Comparison of ENCODE assay signal across 7 mouse cellular contexts in genomic region chr17:34144221-34144620, GRCm38 (mm10). TPM values are rescaled to one million over a fixed set of nuclear protein-coding genes. Genes with fewer than 3 reads are reported as not detected.
A peak's percentile ranks its signal among the peaks of the same experiment; 100 is the strongest.
DNase-seq lines count a peak whose midpoint lies in the region; ATAC-seq and TF ChIP-seq lines count a peak whose summit lies in the region.
"Not testable (repeated sequence)": the region's sequence is repeated elsewhere in the genome, so short reads cannot be mapped to it uniquely, and the experiment has no call there.
"Had no signal": no experiment of that assay in that cellular context is flagged by ENCODE, and none has a peak within 500 bp of the region (broad histone marks: within the 10 kb centered on the region; RNA-seq: fewer than 3 reads in every experiment).

No protein-coding gene starts in this region.

- not testable (repeated sequence) for H3K4me2 ChIP-seq in kidney, embryonic 15.5 days

- 0 out of 2 replicates have a peak overlapping the region, but pooled peaks have one; percentile 14 for H3K9ac ChIP-seq in kidney, embryonic 15.5 days

- not testable (repeated sequence) for TF ChIP-seq CTCF in bone marrow, adult 2 months (IDR thresholded peaks at IDR 0.05; ENCODE audit: control insufficient read depth, insufficient read depth, low read length); spleen, adult 2 months (IDR thresholded peaks at IDR 0.05; ENCODE audit: extremely low read depth, insufficient read depth, insufficient read length, insufficient replicate concordance)

- peak; percentile 58 for DNase-seq in A20 (ENCODE audit: low read depth, low spot score)
- peak; percentile 52 to 62 for DNase-seq in B cell, adult 2 months
- DNase-seq in spleen, adult 2 months (ENCODE audit: low read depth in 1 of 2, low spot score in 2 of 2), result not testable (repeated sequence)

- peaks cover 24% of the 10 kb centered on the region for H3K27me3 ChIP-seq in kidney, embryonic 15.5 days
- H3K27me3 ChIP-seq in spleen, adult 2 months (ENCODE audit: control insufficient read depth, insufficient read depth, low read length), result not testable (repeated sequence)

- peaks cover 12% of the 10 kb centered on the region for H3K4me1 ChIP-seq in bone marrow, adult 2 months (ENCODE audit: control insufficient read depth, insufficient read depth, low read length)
- peaks cover 22% of the 10 kb centered on the region for H3K4me1 ChIP-seq in kidney, embryonic 15.5 days
- peaks cover 13% of the 10 kb centered on the region for H3K4me1 ChIP-seq in spleen, adult 2 months (ENCODE audit: control insufficient read depth, insufficient read depth, insufficient read length)

- ATAC-seq in kidney, embryonic 15.5 days (replicated peaks; ENCODE audit: low FRiP score), result not testable (repeated sequence)

- H3K9me3 ChIP-seq in kidney, embryonic 15.5 days (replicated peaks), result not testable (repeated sequence)

- H3K36me3 ChIP-seq in kidney, embryonic 15.5 days, result not testable (repeated sequence)
- H3K36me3 ChIP-seq in spleen, adult 2 months (ENCODE audit: control insufficient read depth, insufficient read depth, low read length), result peaks cover 19% of the 10 kb centered on the region

- TF ChIP-seq POLR2A in bone marrow, adult 2 months (IDR thresholded peaks at IDR 0.05; ENCODE audit: borderline replicate concordance, control insufficient read depth, low read depth, low read length); spleen, adult 2 months (IDR thresholded peaks at IDR 0.05; ENCODE audit: low read depth, low read length): not testable (repeated sequence)

- peak overlapping the region; percentile 29; the same call in 1 of the 2 replicates for H3K27ac ChIP-seq in bone marrow, adult 2 months (ENCODE audit: control insufficient read depth, insufficient read depth, low read depth, low read length, poor library complexity)
- H3K27ac ChIP-seq in kidney, embryonic 15.5 days, result peak overlapping the region; percentile 62; the same call in 1 of the 2 replicates
- peak overlapping the region; percentile 67 for H3K27ac ChIP-seq in spleen, adult 2 months (ENCODE audit: insufficient read depth, low read length)

- WGBS in bone marrow, adult 2 months, result 73% methylated on average over 4 of the region's 4 CpGs
- 84% methylated on average over 4 of the region's 4 CpGs for WGBS in kidney, embryonic 15.5 days
- 63% methylated on average over 4 of the region's 4 CpGs for WGBS in spleen, adult 2 months

- not testable (repeated sequence) for H3K4me3 ChIP-seq in bone marrow, adult 2 months (replicated peaks; ENCODE audit: control insufficient read depth, low read depth, low read length); kidney, embryonic 15.5 days (replicated peaks)
- peak overlapping the region; percentile 65 for H3K4me3 ChIP-seq in spleen, adult 2 months (ENCODE audit: extremely low read depth, insufficient read depth, insufficient read length)

RNA-seq across cellular contexts. Expression of gene H2-DMb2, which starts 1.1 kb away (rescaled TPM):
- polyA plus RNA-seq in bone marrow, adult 2 months (2011; ENCODE audit: insufficient read depth, insufficient read length, low replicate concordance, missing spikeins), result 24.3 and 38.9 TPM in 2 replicates
- polyA plus RNA-seq in kidney, embryonic 15.5 days (2015; fragmentation: Nextera tagmentation; extraction: Ambion mirVana), result 22.6 and 25.3 TPM in 2 replicates
- polyA plus RNA-seq in spleen, adult 2 months (2012; rRNA removed), result 456 and 587 TPM in 2 replicates
- polyA plus RNA-seq: C2C12, G1E had no signal

RNA-seq across cellular contexts. Expression of gene H2-DMb1, which starts 8.7 kb away (rescaled TPM):
- 42.1 and 59.8 TPM in 2 replicates for polyA plus RNA-seq in bone marrow, adult 2 months (2011; ENCODE audit: insufficient read depth, insufficient read length, low replicate concordance, missing spikeins)
- 4.9 and 6.0 TPM in 2 replicates for polyA plus RNA-seq in kidney, embryonic 15.5 days (2015; fragmentation: Nextera tagmentation; extraction: Ambion mirVana)
- polyA plus RNA-seq in spleen, adult 2 months (2012; rRNA removed), result 322 and 426 TPM in 2 replicates
- polyA plus RNA-seq: C2C12 had no signal

RNA-seq across cellular contexts. Expression of gene Brd2, which starts 21.8 kb away (rescaled TPM):
- polyA plus RNA-seq in bone marrow, adult 2 months (2011; ENCODE audit: insufficient read depth, insufficient read length, low replicate concordance, missing spikeins), result 118 and 172 TPM in 2 replicates
- 135 and 140 TPM in 2 replicates for polyA plus RNA-seq in kidney, embryonic 15.5 days (2015; fragmentation: Nextera tagmentation; extraction: Ambion mirVana)
- 97.9 and 112 TPM in 2 replicates for polyA plus RNA-seq in spleen, adult 2 months (2012; rRNA removed)

RNA-seq across cellular contexts. Expression of gene H2-DMa, which starts 24.9 kb away (rescaled TPM):
- polyA plus RNA-seq in bone marrow, adult 2 months (2011; ENCODE audit: insufficient read depth, insufficient read length, low replicate concordance, missing spikeins), result 14.2 and 38.5 TPM in 2 replicates
- polyA plus RNA-seq in kidney, embryonic 15.5 days (2015; fragmentation: Nextera tagmentation; extraction: Ambion mirVana), result 14.8 and 15.9 TPM in 2 replicates
- polyA plus RNA-seq in spleen, adult 2 months (2012; rRNA removed), result 302 and 363 TPM in 2 replicates

RNA-seq across cellular contexts. Expression of gene Tap1, which starts 43.1 kb away (rescaled TPM):
- 34.1 and 55.9 TPM in 2 replicates for polyA plus RNA-seq in bone marrow, adult 2 months (2011; ENCODE audit: insufficient read depth, insufficient read length, low replicate concordance, missing spikeins)
- 3.5 and 3.8 TPM in 2 replicates for polyA plus RNA-seq in kidney, embryonic 15.5 days (2015; fragmentation: Nextera tagmentation; extraction: Ambion mirVana)
- polyA plus RNA-seq in spleen, adult 2 months (2012; rRNA removed), result 144 and 178 TPM in 2 replicates

Comparison
In these comparisons a context has a peak if more than half of its experiments do, and no peak if none do; other contexts are left out.
1. RNA of gene H2-DMb2, which starts 1.1 kb away (polyA plus RNA-seq): 456 to 587 TPM in spleen, adult 2 months; 24.3 to 38.9 TPM in bone marrow, adult 2 months and 22.6 to 25.3 TPM in kidney, embryonic 15.5 days; every median in the first group is over 10 times any median in the second.
2. Peak in every context shown above with its lines, with median percentiles within 50 percentile points of each other: H3K27ac ChIP-seq.